Mouse (Mus musculus) G1E (cell line): Measurements from ENCODE around the gene Ell2. TPM values are rescaled to one million over a fixed set of nuclear protein-coding genes. Genes with fewer than 3 reads are reported as not detected.
A peak's percentile ranks its signal among the peaks of the same experiment; 100 is the strongest.

Experiments used
- ATAC-seq: 2 replicates; pipeline ENCODE4 v1.8.0; 2016; ENCODE audit warnings: mild to moderate bottlenecking; ENCODE audit not compliant: insufficient number of reproducible peaks, poor library complexity, low FRiP score, severe bottlenecking; ENCODE audit errors: extremely low read depth
- DNase-seq: peaks from one replicate; pipeline ENCODE4 v3.0.0; 2012; ENCODE audit warnings: low spot score
- H3K27me3 ChIP-seq: 2 replicates; pipeline ENCODE4 v1.6.1; 2012; ENCODE audit warnings: mild to moderate bottlenecking, low read length, inconsistent platforms; ENCODE audit not compliant: insufficient read depth
- H3K36me3 ChIP-seq: replicated peaks from 2 replicates; pipeline ENCODE3; 2012; ENCODE audit warnings: mild to moderate bottlenecking, inconsistent platforms
- H3K4me1 ChIP-seq: 2 replicates; pipeline ENCODE4 v1.6.1; 2012; ENCODE audit warnings: low read depth, low read length, inconsistent platforms, mixed read lengths; ENCODE audit not compliant: insufficient read depth
- H3K4me3 ChIP-seq: 2 replicates; pipeline ENCODE4 v1.5.1; 2012; ENCODE audit warnings: low read depth, mild to moderate bottlenecking, inconsistent platforms, low read length, moderate library complexity, mixed read lengths
- H3K9me3 ChIP-seq: replicated peaks from 2 replicates; pipeline ENCODE4 v1.6.1; 2012; ENCODE audit warnings: inconsistent platforms
- CTCF ChIP-seq: IDR thresholded peaks from 2 replicates; pipeline ENCODE4 v1.5.1; 2012; ENCODE audit warnings: low read depth, low read length, inconsistent platforms, mixed read lengths
- GATA1 ChIP-seq: IDR thresholded peaks from 2 replicates; pipeline ENCODE4 v1.6.1; 2012; ENCODE audit warnings: borderline replicate concordance, low read length, inconsistent platforms, mixed read lengths
- GATA2 ChIP-seq: IDR thresholded peaks from 2 replicates; pipeline ENCODE4 v1.6.1; 2012; ENCODE audit warnings: low read depth, low read length, inconsistent platforms, borderline replicate concordance
- POLR2AphosphoS5 ChIP-seq: IDR thresholded peaks from 2 replicates; pipeline ENCODE4 v1.6.1; 2012; ENCODE audit warnings: low read depth, low read length, inconsistent platforms; ENCODE audit not compliant: insufficient replicate concordance
- TAL1 ChIP-seq: conservative IDR thresholded peaks from 2 replicates; pipeline ENCODE4 v1.6.1; 2012; ENCODE audit warnings: low read depth, low read length, inconsistent platforms, mixed read lengths
- polyA plus RNA-seq: library from polyadenylated mRNA; stranded (reverse); fragments of >175 nt; gene quantifications from 2 replicates; pipeline ENCODE4 v1.2.3, GENCODE M21; 2012
- total RNA-seq, 2 experiments: library from RNA; stranded (forward) in 1 of 2; stranded (reverse) in 1 of 2; fragments of 200-1000 nt in 1 of 2; fragments of >200 nt in 1 of 2; fragmentation: Nextera tagmentation in 1 of 2; gene quantifications; 2 replicates each; pipeline ENCODE4 v1.2.3; 2014 to 2017

Gene Ell2
- total and polyA plus RNA-seq, 3 experiments: 18.9 to 68.9 (median 37.2) TPM

- TF ChIP-seq CTCF: no peak
- no peak for TF ChIP-seq GATA1
- TF ChIP-seq TAL1: no peak
- TF ChIP-seq POLR2AphosphoS5: no peak
- no peak for TF ChIP-seq GATA2
- H3K27me3 ChIP-seq: peaks cover 2% of the 10 kb centered on the region; the same call in 1 of the 2 replicates
- no peaks in the 10 kb centered on the region for H3K36me3 ChIP-seq
- H3K4me3 ChIP-seq: no peak overlapping the region
- no peaks in the 10 kb centered on the region for H3K9me3 ChIP-seq
- DNase-seq (no peak), ATAC-seq (no peak)
- H3K4me1 ChIP-seq: no peaks in the 10 kb centered on the region
Observed at GRCm38 (mm10) chr13:75809957-75810356, 103.4 kb downstream of the Ell2 start.

DNA sequence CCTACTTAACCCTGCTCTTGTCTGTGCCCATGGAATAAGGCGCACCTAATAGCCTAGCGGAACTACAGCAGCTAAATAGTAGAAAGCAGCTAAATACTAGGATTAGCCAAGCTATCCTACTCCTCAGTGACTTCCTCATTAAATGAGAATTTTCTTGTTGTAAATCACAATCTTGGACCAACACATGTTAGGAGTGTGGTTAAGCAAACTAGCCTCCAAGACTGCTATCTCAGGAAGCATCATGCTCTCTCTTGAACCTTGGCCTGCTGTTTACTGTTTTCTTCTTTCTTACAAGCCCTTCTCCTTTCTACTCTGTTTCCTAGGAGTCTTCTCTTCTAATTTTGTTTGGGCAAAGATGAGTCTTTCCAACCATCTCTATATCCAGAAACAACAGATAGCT is 110.6 kb downstream of the Ell2 start:
- Histone ChIP-seq H3K4me3 (no peak overlapping the region), H3K4me1 (peaks cover 8% of the 10 kb centered on the region), H3K36me3 (no peaks in the 10 kb centered on the region), H3K27me3 (0 out of 2 replicates have a peak, but pooled peaks cover 2% of the 10 kb centered on the region), H3K9me3 (no peaks in the 10 kb centered on the region)
- DNase-seq (no peak), ATAC-seq (peak; percentile 63)
- TF ChIP-seq GATA1: no peak
- peak; percentile 24; the same call in 1 of the 2 replicates for TF ChIP-seq TAL1
- TF ChIP-seq GATA2: no peak
- TF ChIP-seq CTCF: no peak
- TF ChIP-seq POLR2AphosphoS5: no peak

- no peak overlapping the region for H3K4me3 ChIP-seq
- no peaks in the 10 kb centered on the region for H3K36me3 ChIP-seq
- H3K27me3 ChIP-seq: 0 out of 2 replicates have a peak, but pooled peaks cover 2% of the 10 kb centered on the region
- H3K4me1 ChIP-seq: peaks cover 8% of the 10 kb centered on the region
- no peak for TF ChIP-seq CTCF
- no peak for TF ChIP-seq GATA1
- no peak for TF ChIP-seq GATA2
- TF ChIP-seq TAL1: no peak
- no peak for TF ChIP-seq POLR2AphosphoS5
- H3K9me3 ChIP-seq: no peaks in the 10 kb centered on the region
- DNase-seq: no peak
- no peak for ATAC-seq
Observed at GRCm38 (mm10) chr13:75818486-75818885, 111.9 kb downstream of the Ell2 start.

DNA sequence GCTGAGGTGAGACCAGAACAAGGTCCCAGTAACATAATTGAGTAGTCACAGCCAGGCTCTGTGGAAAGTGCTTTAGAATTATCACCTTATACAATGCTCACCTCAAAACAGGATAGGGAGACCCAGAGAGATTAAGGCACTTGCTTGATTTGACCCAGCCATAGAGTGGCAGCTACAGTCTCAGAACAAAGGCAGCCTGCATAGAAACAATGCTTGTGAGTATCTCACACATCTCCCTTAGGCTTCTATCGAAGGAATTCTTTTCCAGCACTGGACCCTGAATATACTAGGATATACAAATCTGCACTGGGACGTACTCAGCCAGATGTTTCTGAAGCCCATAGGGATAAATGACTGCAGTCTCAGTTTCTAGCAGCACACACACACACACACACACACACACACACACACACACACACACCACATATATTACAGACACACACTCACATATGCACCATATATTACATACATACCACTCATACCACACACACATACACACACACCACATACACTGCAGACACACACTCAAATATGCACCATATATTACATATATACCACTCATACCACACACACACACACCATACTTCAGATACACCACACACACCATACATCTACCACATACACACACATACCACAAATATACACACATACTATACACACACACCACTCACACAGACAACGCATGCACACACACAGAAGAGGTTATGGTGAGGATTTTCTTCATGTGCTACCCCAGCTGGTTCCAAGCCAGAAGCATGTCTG is 112.6 kb downstream of the Ell2 start:
- H3K36me3 ChIP-seq: no peaks in the 10 kb centered on the region
- no peak for ATAC-seq
- DNase-seq: no peak
- TF ChIP-seq POLR2AphosphoS5 (no peak), GATA1 (no peak), TAL1 (no peak), GATA2 (no peak), CTCF (no peak)
- H3K9me3 ChIP-seq: no peaks in the 10 kb centered on the region
- peaks cover 8% of the 10 kb centered on the region for H3K4me1 ChIP-seq
- H3K27me3 ChIP-seq: 0 out of 2 replicates have a peak, but pooled peaks cover 2% of the 10 kb centered on the region
- no peak overlapping the region for H3K4me3 ChIP-seq

- no peak for ATAC-seq
- no peak for DNase-seq
Observed at GRCm38 (mm10) chr13:75819898-75820297, 113.3 kb downstream of the Ell2 start.

More at GRCm38 (mm10) chr13:75819898-75820297, 113.3 kb downstream of the Ell2 start:
- H3K4me1 ChIP-seq: peaks cover 8% of the 10 kb centered on the region
- 0 out of 2 replicates have a peak, but pooled peaks cover 2% of the 10 kb centered on the region for H3K27me3 ChIP-seq
- H3K4me3 ChIP-seq: no peak overlapping the region
- H3K36me3 ChIP-seq: no peaks in the 10 kb centered on the region
- TF ChIP-seq GATA2: no peak
- TF ChIP-seq CTCF: no peak
- no peak for TF ChIP-seq TAL1
- TF ChIP-seq GATA1: no peak
- TF ChIP-seq POLR2AphosphoS5: no peak
- H3K9me3 ChIP-seq: no peaks in the 10 kb centered on the region

Other genes with a start within 250 kb of the Ell2 start
- gene Glrx, start 133.1 kb downstream of the Ell2 start, total RNA-seq (2014; fragmentation: Nextera tagmentation): 82.2 and 89.2 TPM in 2 replicates
- 40.9 and 45.4 TPM in 2 replicates for gene Glrx, start 133.1 kb downstream of the Ell2 start, total RNA-seq (2017)
- 3.1 and 3.7 TPM in 2 replicates for gene Glrx, start 133.1 kb downstream of the Ell2 start, polyA plus RNA-seq
- gene Rhobtb3, start 237.2 kb downstream of the Ell2 start, total RNA-seq (2014; fragmentation: Nextera tagmentation): 38.6 and 49.9 TPM in 2 replicates
- gene Rhobtb3, start 237.2 kb downstream of the Ell2 start, total RNA-seq (2017): 19.2 and 23.7 TPM in 2 replicates
- 7.1 and 9.9 TPM in 2 replicates for gene Rhobtb3, start 237.2 kb downstream of the Ell2 start, polyA plus RNA-seq